Mouse (Mus musculus) neutrophil, adult 5-6 weeks (primary cell): ENCODE data around the gene Gm21830. TPM values are rescaled to one million over a fixed set of nuclear protein-coding genes. Genes with fewer than 3 reads are reported as not detected.
"Not testable (repeated sequence)": the region's sequence is repeated elsewhere in the genome, so short reads cannot be mapped to it uniquely, and the experiment has no call there.

Experiments used
- ATAC-seq: fragments of 151-379, 151-347 bp; 2 replicates; pipeline ENCODE4 v1.8.0; 2017; ENCODE audit warnings: mild to moderate bottlenecking, moderate TSS enrichment; ENCODE audit not compliant: insufficient number of reproducible peaks, poor library complexity, low FRiP score, severe bottlenecking; ENCODE audit errors: extremely low read depth
- total RNA-seq: library from RNA; stranded (forward); fragments of 200-1000 nt; gene quantifications from 2 replicates; pipeline ENCODE4 v1.2.3, GENCODE M21; 2017

Gm21830 gene
- not detected in 2 replicates for total RNA-seq

DNA sequence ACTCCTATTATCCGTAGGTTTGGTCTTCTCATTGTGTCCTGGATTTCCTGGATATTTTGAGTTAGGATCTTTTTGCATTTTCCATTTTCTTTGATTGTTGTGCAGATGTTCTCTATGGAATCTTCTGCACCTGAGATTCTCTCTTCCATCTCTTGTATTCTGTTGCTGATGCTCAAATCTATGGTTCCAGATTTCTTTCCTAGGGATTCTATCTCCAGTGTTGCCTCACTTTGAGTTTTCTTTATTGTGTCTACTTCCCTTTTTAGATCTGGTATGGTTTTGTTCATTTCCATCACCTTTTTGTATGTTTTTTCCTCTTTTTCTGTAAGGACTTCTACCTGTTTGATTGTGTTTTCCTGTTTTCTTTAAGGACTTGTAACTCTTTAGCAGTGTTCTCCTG, at the start of gene Gm21830:
Gene Gm21830 (plus strand): TSS at position 301 of the 400 bp plus-strand sequence.
- ATAC-seq: not testable (repeated sequence)

DNA sequence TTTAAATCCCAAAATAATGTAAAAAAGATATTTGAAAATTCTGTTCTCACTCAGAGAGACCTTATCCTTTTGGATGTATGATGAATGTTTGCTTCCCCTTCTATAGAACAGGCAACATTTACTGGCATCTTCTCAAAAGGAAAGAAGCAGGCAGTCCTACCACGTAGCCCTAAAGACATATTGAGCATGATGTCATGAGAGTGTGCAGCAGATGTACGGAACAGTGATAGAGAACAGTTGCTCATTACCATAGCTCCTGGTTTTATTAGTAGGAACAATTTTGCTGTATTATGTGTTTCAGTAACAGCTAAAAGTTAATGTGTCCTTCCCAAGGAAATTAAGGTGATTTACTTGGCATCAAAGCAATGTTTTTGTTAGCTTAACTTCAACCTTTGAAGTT, 49.0 kb upstream of the Gm21830 start:
- ATAC-seq: no peak

DNA sequence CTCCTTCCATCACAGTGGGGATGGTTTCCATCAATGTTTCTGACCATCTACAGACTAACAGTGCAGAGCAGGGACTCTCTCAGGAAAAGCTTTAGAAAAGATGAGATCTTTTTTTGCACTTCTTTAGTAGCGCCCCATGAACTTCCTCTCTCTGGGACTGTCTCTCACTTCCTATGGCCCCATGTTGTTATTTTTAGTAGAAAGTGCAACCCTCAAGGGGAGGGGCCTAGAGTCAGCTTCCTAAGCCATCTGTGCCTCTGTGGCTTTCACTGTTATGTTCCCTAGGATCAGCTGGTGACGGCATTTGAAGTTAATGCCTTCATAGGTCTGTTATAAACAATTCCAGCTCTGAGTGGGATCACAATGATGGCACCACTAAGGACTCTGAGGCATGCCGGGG, 35.0 kb upstream of the Gm21830 start:
- ATAC-seq: no peak

DNA sequence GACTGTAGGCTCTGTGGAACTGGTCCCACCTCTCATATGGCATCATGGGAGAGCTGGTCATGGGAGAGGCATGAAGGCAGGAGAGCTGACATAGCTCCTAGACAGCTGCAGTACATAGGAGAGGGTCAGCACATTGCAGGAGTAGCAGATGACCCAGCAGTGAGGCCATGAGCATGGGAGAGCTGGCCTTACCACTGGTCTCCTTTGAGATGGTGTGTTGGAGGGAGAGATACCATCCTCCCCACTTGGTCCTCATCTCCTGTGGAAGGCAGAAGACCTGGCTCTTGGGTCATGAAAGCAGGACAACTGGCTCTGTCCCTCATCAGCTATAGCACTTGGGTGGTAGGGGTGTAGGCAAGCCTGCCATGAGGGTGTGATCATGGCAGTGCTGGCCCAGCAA, 7.3 kb downstream of the Gm21830 start:
- ATAC-seq: no peak

DNA sequence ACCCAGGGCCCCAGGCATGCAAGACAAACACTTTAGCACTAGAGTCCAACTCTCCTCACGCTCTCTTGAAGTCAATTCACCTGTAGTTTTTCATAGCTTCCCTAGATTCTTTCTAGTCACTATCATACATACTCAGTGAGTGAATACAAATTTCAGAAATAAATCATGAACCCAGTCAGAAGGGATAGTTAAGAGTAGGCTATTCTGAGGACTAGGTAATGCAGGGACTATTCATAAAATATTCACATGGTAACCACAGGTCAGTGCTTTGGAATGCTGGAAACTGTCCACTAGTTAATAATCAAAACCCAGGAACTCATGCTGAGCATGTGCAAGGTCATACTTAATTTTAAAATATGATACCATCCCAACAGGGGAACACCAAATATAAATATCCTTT, 9.3 kb downstream of the Gm21830 start:
- no peak for ATAC-seq

DNA sequence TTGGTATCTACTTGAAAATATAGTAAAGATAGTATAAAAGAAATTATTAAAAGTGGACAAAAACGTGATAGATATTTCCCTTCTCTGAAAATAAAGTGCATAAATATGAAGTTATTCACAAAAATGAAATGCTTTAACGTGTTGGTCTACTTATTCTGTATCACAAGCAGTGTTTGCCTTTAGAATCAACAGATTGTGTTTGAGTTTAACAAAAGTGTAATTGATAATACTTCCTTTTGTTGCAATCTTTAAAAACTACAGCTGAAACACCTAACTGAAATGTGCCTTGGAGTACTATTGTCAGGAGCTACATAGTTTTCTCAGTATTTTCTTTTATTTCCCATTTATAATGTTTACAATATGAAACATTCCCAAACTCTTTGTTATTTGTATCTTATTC, 19.6 kb downstream of the Gm21830 start, which contains the start of gene Gm26727:
Gene Gm26727 (minus strand): TSS at position 101 of the 400 bp plus-strand sequence.
- ATAC-seq: no peak

DNA sequence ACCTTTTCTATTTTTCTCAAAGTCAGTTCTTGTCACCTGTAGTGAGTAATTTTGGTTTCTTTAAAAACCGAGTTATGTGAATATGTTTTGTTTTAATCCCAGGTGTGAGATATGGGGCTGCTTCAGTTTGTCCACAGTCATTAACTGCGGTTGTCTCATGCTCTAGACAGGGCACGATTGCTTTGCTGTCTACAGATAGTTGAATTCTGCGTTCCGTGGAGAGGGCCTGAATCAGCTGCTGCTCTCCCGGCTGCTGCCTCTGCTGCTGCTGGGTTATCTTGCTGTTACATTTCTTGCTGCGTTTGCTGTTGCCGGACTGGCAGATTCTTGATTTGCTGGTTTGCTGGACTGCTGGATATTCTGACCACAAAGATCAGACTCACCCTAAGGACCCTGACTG, 24.8 kb downstream of the Gm21830 start:
- ATAC-seq: no peak

DNA sequence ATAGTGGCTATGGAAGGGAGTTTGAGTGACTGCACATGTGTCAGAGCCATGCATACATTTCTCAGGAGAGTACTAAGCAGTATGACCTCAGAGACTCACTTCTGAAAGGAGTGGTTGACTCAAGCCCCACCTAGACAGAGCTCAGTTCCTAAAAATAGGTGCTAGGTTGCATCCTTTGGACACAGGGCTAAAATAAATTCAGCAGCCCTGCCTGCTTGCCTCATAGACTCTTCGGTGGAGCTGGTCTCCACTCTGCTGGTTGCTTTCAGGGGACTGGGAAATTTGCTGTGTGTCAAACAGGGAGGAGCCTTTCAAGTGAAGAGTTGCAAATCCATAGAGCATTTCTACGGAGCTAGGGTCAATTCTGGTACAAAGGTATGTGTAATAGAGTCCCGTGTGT, 32.3 kb downstream of the Gm21830 start, which contains the start of gene Xirp2:
Gene Xirp2 (plus strand): TSS at position 223 of the 400 bp plus-strand sequence.
- ATAC-seq: no peak

DNA sequence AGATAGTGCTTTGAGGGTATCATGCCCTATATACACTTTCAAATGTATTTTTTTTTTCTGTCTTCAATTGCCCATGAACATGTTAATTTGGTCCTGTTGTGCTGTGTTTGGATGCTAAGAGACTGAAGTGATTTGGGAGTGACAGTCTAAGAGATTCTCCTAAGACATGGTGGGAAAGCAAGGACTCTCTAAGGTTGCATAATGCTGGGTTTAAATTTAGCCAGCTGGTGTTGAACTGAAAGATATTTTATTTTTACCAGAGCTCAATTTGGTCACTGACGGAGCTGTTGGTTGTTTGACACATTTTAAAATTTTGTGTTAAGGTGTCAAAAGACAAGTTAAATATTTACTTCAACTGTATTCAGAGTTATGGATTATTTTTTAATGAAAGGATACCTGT, 33.2 kb downstream of the Gm21830 start:
- ATAC-seq: no peak

DNA sequence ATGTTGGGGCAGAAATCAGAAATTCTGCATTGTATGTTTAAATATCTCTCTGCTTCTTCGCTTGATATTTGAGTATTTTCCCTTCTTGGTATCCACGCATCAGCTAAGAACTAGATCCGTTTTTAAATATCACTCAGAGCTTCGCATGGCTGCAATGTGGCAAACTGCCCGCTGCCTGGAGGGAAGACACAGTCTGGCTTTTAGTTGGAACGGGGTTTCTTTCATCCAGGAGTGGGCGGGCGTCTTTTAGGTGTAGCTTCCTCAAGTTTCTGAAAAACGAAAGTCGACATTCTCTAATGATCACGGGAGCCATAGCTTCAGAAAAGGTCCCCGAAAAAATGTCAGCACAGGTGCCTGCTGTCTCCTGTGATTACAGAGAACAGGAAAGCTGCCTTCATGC, 33.7 kb downstream of the Gm21830 start:
- no peak for ATAC-seq

DNA sequence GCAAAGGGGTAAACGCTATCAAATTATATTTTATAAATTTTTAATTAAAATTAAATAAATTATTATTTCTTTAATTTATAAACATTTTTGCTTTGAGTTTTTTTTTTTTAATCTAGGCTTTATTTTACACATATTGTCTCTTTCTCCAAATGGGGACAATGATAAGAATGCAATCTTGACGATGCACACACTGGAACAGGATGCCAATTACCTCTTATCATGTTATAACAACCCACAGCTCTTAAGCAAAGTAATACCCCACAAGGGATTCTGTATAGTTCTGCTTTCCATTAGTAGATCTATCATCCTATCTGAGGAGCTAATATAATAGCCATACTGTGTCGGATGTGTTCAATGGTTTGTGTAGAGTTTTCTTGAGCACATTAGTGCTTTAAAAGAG, 47.3 kb downstream of the Gm21830 start:
- ATAC-seq: no peak

DNA sequence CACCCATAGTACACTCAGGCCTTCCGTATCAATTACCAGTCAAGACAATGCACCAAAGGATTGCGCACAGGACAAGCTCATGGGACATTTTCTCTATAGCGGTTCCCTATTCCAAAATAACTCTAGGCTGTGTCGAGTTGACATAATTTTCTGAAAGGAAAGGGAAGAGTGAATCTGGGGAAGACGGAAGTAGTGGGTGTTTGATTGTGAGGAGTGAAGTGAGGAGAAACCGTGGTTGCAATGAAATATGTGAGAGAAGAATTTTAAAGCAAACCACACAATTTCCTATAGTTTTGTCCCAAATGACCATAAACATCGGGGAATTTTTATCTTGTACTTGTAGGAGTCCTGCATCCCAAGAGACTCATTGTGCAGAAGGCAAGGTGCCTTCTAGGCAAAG, 53.5 kb downstream of the Gm21830 start:
- no peak for ATAC-seq

DNA sequence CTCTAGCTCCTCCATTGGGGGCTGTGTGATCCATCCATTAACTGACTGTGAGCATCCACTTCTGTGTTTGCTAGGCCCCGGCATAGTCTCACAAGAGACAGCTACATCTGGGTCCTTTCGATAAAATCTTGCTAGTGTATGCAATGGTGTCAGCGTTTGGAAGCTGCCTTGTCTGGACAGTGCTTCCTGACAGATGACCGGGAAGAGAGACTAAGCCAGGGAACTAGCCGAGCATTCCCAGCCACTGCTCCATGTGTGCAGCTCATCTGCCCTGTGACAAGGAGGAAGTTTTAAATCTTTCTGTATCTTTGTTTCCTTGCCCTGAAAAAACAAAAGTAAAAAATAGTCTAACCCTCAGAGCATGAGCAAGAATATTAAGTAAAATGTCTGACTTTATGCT, 56.5 kb downstream of the Gm21830 start:
- ATAC-seq: not testable (repeated sequence)

DNA sequence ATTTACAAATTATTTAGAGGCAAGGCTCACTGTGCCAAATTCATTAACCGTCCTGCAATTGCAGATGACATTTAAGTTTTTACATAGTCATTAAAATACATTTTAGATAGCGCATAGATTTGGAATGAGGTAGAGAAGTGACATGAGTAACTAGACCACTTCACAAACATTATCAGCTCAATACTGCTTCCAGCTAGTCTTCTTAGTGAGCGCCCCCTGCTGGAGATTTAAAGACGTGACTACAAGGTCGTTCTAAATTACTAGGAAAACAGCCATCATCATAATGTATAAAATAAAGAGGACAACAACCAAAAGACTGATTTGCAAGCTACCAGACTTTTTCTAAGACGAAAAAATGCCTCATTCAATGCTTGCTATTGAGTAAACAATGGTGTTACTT, 64.2 kb downstream of the Gm21830 start:
- no peak for ATAC-seq

DNA sequence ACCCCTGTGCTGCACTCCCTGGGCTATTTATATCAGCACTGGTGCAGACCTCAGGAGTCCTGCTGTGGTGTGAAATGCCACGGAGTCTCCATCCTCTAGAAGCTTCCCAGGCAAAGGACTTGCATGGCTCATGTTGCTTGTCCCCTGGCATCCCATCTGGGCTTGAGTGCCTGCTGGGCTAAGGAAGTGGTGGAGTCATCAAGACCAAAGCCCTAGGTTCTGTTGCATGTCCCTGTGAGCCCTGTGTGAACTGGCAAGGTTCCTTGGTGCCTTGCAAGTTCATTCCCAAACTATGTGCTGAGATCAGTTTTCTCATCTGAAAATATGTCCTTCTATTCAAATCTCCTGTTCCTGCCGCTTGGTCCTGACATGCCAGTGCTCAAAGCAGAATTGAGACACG, 67.5 kb downstream of the Gm21830 start:
- ATAC-seq: no peak

Other genes starting within 250 kb of the Gm21830 start
- gene Gm26727, start 19.5 kb downstream of the Gm21830 start, total RNA-seq: not detected in 2 replicates
- under 0.01 TPM in 1 of 2 replicates, not detected in the other for gene Xirp2, start 32.3 kb downstream of the Gm21830 start, total RNA-seq
- gene B3galt1, start 152.1 kb downstream of the Gm21830 start, total RNA-seq: not detected in 2 replicates